Mouse (Mus musculus) cerebellum, adult 2 months (tissue): Measurements from ENCODE around the gene Mrpl49.

Source experiments
- CTCF ChIP-seq: fragments of 200-500 bp; IDR thresholded peaks from 2 replicates; pipeline ENCODE4 v1.5.1; 2011; ENCODE audit warnings: low read depth, mild to moderate bottlenecking, control low read depth, low read length, moderate library complexity, borderline replicate concordance; ENCODE audit not compliant: insufficient read depth
- POLR2A ChIP-seq: fragments of 200-500 bp; IDR thresholded peaks from 2 replicates; pipeline ENCODE4 v1.6.1; 2011; ENCODE audit warnings: low read length, control low read depth, borderline replicate concordance; ENCODE audit not compliant: insufficient read depth

- TF ChIP-seq CTCF (no peak), POLR2A (no peak)
Observed at GRCm38 (mm10) chr19:6105586-6105985, 48.0 kb upstream of the Mrpl49 start, which contains the start of gene Naaladl1.
